Mouse (Mus musculus) G1E (cell line): ENCODE data around the gene Ube2c.

Experiments
- CTCF ChIP-seq: IDR thresholded peaks from 2 replicates; pipeline ENCODE4 v1.5.1; 2012; ENCODE audit warnings: low read depth, low read length, inconsistent platforms, mixed read lengths
- GATA1 ChIP-seq: IDR thresholded peaks from 2 replicates; pipeline ENCODE4 v1.6.1; 2012; ENCODE audit warnings: borderline replicate concordance, low read length, inconsistent platforms, mixed read lengths
- TAL1 ChIP-seq: conservative IDR thresholded peaks from 2 replicates; pipeline ENCODE4 v1.6.1; 2012; ENCODE audit warnings: low read depth, low read length, inconsistent platforms, mixed read lengths

- no peak for TF ChIP-seq GATA1
- TF ChIP-seq CTCF: no peak
- TF ChIP-seq TAL1: no peak
Observed at GRCm38 (mm10) chr2:164822636-164823165, 53.0 kb downstream of the Ube2c start, which contains the start of gene Zswim1.
